Mouse (Mus musculus): Measurements from ENCODE around the gene H2-K1.
"Not testable (repeated sequence)": the region's sequence is repeated elsewhere in the genome, so short reads cannot be mapped to it uniquely, and the experiment has no call there.

The H2-K1 gene

GRCm38 (mm10) chr17:33957493-33957892 lies 42.7 kb downstream of the H2-K1 start:
- in situ Hi-C loops (cut with MboI, MseI): no loop called here

GRCm38 (mm10) chr17:33956336-33956735 lies 43.8 kb downstream of the H2-K1 start:
- in situ Hi-C loops (cut with MboI, MseI): no loop called here

- in situ Hi-C loops (cut with MboI, MseI): no loop called here
Observed at GRCm38 (mm10) chr17:33955555-33956214, 44.5 kb downstream of the H2-K1 start, which contains the start of the genes Vps52 and Rps18. TSS of gene Vps52 (plus strand) at chr17:33955812. TSS of gene Rps18 (minus strand) at chr17:33956001.

- in situ Hi-C loops (cut with MboI, MseI): no loop called here
Observed at GRCm38 (mm10) chr17:33954646-33955554, 45.2 kb downstream of the H2-K1 start.

DNA sequence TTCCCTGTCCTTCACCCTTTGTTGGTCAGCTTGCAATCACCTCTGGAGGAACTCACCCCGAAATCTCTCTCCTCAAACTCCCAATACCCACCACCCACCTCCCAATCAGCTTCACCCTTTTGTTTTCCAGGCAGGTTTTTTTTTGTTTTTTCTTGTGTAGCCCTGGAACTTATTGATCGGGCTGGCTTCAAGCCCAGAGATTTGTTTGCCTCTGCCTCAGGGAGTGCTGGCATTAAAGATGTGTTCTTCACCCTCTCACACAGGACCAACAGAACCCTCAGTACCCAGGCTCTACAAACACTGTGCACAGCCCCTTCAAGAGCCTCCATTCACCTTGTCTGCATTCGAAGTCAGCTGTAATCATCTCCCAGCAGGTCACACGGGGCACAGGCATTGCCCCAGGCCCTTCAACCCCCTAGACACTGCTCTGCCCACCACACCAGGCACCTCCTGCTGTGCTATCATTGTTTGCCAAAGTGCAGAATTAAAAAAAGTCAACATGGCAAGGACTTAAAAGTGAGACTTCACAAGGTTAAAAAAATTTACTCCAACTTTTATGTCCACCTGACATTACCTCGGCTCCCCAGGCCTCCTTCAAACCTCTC lies 46.1 kb downstream of the H2-K1 start:
- in situ Hi-C loops (cut with MboI, MseI): no loop called here

DNA sequence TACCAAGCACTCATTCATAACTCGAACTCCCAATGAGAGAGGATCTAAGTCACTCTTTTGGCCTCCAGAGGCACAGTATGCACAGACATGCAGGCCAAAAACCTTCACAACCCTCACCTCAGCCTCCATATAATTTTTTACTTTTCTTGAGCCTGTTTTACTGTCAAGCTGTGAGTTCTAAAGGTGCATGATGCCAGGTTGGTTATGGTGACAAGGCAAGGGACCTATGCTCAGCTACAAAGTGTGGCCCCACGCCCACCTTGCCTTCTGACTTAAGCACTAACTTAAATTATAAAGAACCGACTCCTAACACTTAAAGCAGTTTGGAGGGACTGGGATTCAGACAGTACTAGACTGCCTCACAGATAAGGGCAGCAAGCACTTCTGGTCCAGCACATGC lies 46.8 kb downstream of the H2-K1 start:
- in situ Hi-C loops (cut with MboI, MseI): no loop called here

DNA sequence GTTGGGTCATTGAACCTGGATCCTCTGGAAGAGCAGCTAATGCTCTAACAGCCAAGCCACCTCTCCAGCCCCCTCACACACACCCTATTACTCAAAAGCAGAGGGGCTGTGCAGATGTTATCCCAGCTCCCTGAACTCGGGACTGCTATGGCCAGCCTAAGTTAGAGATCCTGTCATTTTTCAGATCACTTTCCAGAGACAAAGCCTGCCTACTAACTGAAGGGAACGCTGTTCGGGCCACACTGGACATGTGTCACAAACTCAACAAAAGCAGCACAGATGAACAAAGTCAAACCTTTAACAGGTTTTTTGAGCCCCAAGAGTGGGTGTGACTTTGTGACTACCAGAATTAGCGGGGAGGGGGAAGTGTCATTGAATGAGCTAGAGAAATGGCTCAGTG lies 47.3 kb downstream of the H2-K1 start:
- in situ Hi-C loops (cut with MboI, MseI): no loop called here

DNA sequence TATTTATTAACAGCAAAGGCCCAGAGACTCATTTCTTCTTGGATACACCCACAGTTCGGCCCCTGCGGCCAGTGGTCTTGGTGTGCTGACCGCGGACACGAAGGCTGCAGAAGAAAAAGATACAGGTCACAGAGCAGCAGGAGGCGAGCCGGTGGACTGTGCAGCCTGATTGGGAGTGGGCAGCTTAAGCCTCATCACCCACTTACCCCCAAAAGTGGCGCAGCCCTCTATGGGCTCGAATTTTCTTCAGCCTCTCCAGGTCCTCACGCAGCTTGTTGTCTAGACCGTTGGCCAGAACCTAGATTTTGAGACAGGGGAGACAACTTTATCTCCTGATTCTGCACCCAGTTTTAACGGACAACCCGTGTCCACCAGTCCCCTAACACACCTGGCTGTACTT lies 48.1 kb downstream of the H2-K1 start:
- in situ Hi-C loops (cut with MboI, MseI): not testable (repeated sequence)

GRCm38 (mm10) chr17:33951021-33951946 lies 48.9 kb downstream of the H2-K1 start, which contains the start of gene B3galt4:
TSS of gene B3galt4 (minus strand) at chr17:33951488.
- in situ Hi-C loops (cut with MboI, MseI): no loop called here

- in situ Hi-C loops (cut with MboI, MseI): no loop called here
Observed at GRCm38 (mm10) chr17:33950131-33950625, 50.0 kb downstream of the H2-K1 start.

GRCm38 (mm10) chr17:33948905-33949537 lies 51.1 kb downstream of the H2-K1 start:
- in situ Hi-C loops (cut with MboI, MseI): no loop called here

DNA sequence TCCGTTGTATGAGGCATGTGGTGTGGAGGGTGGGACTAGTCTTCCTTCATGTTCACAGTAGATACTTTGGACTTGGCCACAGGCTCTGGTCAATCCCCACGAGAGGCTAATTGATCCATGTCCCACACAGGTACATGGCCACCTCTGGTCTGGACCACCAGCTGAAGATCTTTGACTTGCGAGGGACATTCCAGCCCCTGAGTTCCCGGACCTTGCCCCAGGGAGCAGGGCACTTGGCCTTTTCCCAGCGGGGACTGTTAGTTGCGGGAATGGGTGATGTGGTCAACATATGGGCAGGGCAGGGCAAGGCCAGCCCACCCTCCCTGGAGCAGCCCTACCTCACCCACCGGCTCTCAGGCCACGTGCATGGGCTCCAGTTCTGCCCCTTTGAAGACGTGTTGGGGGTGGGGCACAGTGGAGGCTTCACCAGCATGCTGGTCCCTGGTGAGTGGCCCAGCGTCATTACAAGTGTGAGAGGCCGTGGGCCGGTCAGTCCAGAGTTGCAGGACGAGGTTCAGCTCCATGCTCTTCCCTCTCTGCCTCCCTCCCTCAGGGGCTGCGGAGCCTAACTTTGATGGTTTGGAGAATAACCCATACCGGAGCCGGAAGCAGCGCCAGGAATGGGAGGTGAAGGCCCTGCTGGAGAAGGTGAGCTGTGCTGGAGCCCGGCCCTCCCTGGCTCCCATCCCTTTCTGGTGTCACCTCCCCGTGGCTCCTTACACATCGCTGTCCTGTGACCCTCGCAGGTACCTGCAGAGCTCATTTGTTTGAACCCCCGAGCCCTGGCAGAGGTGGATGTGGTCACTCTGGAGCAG lies 51.9 kb downstream of the H2-K1 start:
- in situ Hi-C loops (cut with MboI, MseI): no loop called here

DNA sequence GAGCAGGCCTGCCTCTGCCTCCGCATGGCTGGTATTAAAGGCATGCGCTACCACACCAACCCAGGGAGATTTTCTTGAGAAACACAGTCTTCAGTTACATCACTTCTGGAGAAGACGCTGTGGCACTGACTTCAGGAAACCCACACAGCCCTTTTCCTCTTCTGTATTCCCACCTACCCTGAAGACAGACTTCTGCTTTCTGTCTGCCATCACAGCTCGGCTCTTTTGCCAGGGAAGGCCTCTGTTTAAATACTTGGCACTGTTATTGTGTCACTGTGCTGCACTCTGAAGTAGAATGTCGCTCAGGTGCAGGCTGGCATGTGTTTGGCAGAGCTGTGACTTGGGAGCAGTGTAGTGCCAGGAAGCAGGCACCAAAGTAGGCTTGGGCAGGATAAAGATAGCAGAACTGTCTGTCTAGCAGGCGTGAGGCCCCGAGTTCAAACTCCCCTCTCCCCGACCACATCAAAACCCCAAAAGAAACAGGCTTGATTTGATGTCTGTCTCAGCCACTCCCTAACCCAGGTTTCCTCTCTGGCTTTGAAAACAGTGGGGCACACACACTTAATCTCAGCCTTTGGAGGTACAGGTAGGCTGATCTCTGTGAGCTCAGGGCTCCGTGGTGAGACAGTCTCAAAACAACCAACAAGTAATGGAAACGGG lies 52.6 kb downstream of the H2-K1 start:
- in situ Hi-C loops (cut with MboI, MseI): no loop called here

All from T-helper 17 cell (primary cell).